Mouse (Mus musculus) lung, adult 2 months (tissue): ENCODE measurements at regions not wholly inside any gene's neighbourhood (a gene's known extent, or its start where the extent isn't known, plus 50 kb on each side); places are given as distances from the start of the nearest gene placed in this dataset.

ENCODE experiments used
- DNase-seq: peaks from one replicate; pipeline ENCODE4 v3.0.0; 2022
- H3K4me1 ChIP-seq: fragments of 200-500 bp; 2 replicates; pipeline ENCODE4 v1.6.1; 2011; ENCODE audit warnings: low read length; ENCODE audit not compliant: control insufficient read depth, insufficient read depth
- H3K4me3 ChIP-seq: fragments of 200-500 bp; replicated peaks from 2 replicates; pipeline ENCODE3; 2011; ENCODE audit warnings: low read depth, mild to moderate bottlenecking, control low read depth, low read length; ENCODE audit errors: extremely low read depth
- CTCF ChIP-seq: fragments of 200-500 bp; IDR thresholded peaks from 2 replicates; pipeline ENCODE4 v1.5.1; 2011; ENCODE audit warnings: mild to moderate bottlenecking, low read length, control low read depth; ENCODE audit not compliant: insufficient read depth
- POLR2A ChIP-seq: fragments of 200-500 bp; IDR thresholded peaks from 2 replicates; pipeline ENCODE4 v1.6.1; 2011; ENCODE audit warnings: low read depth, mild to moderate bottlenecking, control low read depth, low read length, borderline replicate concordance; ENCODE audit errors: extremely low read depth
- WGBS: fragments of 180-500 bp; shearing (Covaris S2); methylation state at CpG from one replicate; pipeline ENCODE4 v1.1.7; 2018; 5-methylcytosine and 5-hydroxymethylcytosine counted together

DNA sequence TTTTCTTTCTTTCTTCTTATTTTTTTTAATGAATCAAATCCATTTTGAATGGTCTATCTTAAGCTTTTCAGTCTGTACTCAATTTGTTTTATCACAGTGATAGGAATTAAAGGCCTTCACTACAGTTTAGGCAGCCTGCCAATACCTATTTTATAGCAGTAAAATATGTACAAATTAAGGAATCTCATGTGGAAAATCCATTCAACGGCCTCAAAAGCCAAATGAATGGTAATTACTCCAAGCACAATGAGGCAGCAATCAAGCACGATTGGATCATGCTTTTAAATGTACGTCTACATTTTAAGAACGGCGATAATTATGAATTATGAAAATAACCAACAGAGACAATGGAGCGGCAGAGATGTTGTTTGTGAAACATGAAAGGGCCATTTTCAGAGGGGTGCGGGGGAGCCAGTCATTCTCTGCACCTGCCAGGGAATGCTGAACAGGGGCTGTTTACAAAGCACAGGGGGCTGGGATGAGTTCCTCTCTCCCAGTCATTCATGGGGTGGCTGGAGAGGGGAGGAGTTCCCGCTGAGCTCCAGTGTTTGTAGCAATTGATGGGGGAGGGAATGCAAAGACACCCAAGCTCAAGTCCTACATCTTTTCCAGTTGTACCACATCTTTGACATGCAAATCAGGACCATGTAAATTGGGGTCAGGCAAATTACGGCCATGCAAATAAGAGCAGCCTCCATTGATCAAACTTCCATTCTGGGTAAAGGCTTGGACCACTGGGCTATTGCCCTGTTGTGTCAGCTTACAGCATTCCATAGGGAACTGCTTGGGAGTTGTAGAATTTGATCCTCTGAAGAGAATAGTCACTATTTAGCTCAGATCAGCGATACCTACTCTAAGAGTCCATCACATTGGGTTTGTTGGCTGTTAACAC lies 381.1 kb upstream of the Castor2 start:
- 63% methylated on average over 10 of the region's 10 CpGs for WGBS
- no peak for DNase-seq

DNA sequence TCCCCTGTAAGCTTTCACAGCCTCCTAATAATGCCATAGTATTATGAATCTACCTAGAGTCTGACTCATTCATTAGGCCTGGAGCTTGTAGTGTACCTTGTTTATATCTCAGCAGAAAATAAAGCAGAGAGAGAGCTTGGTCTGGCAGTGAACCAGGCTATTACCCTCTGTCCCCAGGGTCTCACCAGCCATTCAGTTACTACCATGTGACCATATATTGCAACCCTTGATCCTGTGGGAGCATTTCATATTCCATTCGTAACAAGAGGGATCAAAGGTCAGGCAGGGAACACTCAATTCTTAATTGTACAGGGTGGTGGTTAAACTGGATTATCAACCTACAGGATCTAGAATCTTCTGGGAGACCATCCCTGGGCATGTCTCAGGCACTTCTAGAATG lies 383.7 kb upstream of the Castor2 start:
- TF ChIP-seq POLR2A (no peak), CTCF (no peak)
- 90% methylated on average over 1 of the region's 1 CpGs for WGBS
- no peak for DNase-seq
- Histone ChIP-seq H3K4me3 (no peak overlapping the region), H3K4me1 (no peaks in the 10 kb centered on the region)

More for the DNA sequence above, 381.1 kb upstream of the Castor2 start:
- TF ChIP-seq CTCF (no peak), POLR2A (no peak)
- Histone ChIP-seq H3K4me1 (no peaks in the 10 kb centered on the region), H3K4me3 (no peak overlapping the region)

DNA sequence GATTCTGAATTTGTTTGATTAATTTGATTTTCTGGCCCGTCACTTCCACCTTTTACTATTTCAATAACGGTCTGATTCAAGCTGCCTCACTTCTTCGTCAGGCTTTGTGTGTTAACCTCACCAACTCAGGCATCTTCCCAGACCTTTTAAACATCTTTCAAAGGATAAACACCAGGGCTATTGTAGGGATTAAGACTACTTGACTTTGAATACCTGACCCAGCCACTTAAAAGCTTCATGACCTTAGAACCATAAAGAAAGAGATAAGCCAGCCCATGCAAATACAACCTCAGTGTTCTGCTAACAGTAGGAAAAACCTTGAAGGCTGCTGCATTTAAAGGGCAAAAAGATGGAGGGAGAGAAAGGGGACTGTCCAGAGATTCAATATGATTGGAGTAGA lies 386.9 kb upstream of the Castor2 start:
- no peak for TF ChIP-seq POLR2A
- no peak for TF ChIP-seq CTCF
- 61% methylated on average over 3 of the region's 3 CpGs for WGBS

DNA sequence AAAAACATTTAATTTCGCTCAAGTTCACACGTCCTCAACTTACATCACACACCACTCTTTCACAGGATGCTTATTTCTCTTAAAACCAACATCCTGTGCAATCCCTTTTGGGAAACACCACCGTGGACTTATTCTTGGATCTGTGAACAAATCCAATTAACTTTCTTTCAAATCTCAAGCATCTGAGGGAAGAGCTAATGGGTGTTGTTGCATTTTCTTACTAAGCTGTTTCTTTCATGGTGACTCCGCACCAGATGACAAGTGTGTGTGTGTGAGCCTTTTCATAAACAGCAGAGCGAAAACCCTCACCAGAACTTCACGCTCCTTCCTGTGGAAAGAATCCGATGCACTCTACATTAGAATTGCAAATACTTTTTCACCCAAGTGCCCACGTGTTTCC lies 390.6 kb upstream of the Castor2 start:
- WGBS, result 62% methylated on average over 8 of the region's 8 CpGs
- DNase-seq, result no peak
- Histone ChIP-seq H3K4me1 (no peaks in the 10 kb centered on the region), H3K4me3 (no peak overlapping the region)
- TF ChIP-seq CTCF (no peak), POLR2A (no peak)

More for the DNA sequence above, 386.9 kb upstream of the Castor2 start:
- DNase-seq, result no peak
- no peaks in the 10 kb centered on the region for H3K4me1 ChIP-seq
- no peak overlapping the region for H3K4me3 ChIP-seq

DNA sequence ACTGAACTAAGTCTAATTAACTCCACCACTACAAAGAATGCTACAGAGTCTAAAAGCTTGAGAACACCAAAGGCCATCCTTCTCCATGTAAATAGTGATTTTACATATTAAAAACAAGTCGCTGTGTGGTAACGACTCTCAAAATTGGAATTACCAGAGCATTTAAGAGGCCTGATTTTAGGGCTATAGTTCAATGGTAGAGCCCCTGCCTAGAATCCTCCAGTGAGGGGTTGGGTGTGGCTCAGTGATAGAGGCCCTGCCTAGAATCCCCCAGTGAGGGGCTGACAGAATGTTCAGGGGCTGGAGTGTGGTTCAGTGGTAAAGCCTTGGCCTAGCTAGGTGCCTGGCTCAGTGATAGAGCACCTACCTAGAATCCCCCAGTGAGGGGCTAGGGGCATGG lies 413.3 kb upstream of the Castor2 start:
- H3K4me3 ChIP-seq, result no peak overlapping the region
- WGBS, result 86% methylated on average over 2 of the region's 2 CpGs
- TF ChIP-seq CTCF, result no peak
- no peak for TF ChIP-seq POLR2A

DNA sequence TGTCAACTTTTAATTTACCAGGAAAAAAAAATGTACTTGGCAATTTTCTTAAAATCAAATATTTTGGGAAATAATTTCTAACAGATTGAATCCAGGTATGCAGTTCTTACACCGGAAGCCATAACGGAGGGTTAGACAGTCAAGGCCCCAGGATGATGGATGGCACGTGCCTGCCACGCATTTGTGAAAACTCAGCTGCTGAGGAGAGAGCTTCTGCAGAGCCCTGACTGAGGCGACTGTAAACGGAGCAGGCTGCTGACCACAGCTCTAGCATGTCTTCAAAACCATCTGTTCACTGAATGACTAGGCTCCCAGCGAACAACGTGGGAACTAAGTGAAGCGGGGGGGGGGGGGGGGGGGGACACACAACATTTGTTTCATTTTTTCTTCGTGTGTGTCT lies 416.5 kb upstream of the Castor2 start:
- H3K4me1 ChIP-seq, result no peaks in the 10 kb centered on the region
- H3K4me3 ChIP-seq, result no peak overlapping the region
- TF ChIP-seq CTCF, result no peak
- DNase-seq, result no peak
- 23% methylated on average over 10 of the region's 10 CpGs for WGBS

More for the DNA sequence above, 413.3 kb upstream of the Castor2 start:
- H3K4me1 ChIP-seq, result no peaks in the 10 kb centered on the region
- no peak for DNase-seq

DNA sequence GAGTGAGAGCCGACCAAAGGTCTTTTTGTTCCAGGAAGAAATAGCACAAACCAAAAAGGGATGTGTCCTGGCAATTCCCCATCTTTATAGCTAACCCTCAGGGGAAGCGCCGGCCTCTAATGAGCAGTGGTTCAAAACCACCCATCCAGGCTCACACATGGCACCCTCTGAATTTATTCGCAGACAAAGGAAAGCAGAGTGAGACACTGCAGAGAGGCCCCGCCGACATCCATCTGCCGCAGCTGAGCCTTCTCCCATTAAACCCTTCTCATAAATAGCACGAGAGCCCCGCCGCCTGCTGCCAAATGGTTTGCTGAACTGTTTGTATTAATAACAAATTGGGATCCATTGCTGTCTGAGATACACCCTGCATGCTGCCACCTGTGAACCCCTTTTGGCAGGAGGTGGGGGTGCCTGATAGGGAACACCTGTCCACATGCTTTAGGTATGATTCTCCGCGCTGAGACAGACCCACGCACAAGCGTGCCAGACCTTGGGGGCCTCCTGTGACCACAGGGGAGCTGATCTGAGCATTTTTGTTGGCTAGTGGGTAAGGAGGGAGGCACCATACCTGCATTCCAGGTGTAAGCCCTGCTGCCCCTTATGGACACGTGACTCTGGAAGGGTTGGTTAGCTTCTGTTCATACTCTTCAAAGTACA lies 422.6 kb upstream of the Castor2 start:
- 71% methylated on average over 15 of the region's 15 CpGs for WGBS
- no peak for TF ChIP-seq POLR2A
- no peak for TF ChIP-seq CTCF
- DNase-seq, result no peak
- no peaks in the 10 kb centered on the region for H3K4me1 ChIP-seq
- no peak overlapping the region for H3K4me3 ChIP-seq

DNA sequence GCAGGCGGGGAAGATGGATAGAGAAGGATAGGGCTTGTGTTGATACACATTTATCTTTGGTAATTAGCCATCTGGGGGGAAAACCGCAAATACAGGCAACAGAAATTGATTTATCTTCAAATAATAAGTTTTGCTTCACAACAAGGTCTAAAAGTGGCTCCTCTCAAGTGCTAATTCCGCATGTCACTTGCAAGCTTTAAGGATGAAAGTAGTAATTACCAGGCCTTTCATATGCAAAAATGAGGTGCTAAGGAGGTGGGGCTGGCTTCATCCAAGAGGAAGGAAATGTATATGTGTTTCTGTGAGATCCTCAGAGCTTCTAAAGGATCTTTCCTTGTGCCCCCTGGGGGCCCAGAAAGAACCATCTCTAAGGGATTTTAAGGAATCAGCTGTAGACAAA lies 423.9 kb upstream of the Castor2 start:
- no peak for TF ChIP-seq POLR2A
- 77% methylated on average over 3 of the region's 3 CpGs for WGBS
- Histone ChIP-seq H3K4me1 (no peaks in the 10 kb centered on the region), H3K4me3 (no peak overlapping the region)
- no peak for DNase-seq

DNA sequence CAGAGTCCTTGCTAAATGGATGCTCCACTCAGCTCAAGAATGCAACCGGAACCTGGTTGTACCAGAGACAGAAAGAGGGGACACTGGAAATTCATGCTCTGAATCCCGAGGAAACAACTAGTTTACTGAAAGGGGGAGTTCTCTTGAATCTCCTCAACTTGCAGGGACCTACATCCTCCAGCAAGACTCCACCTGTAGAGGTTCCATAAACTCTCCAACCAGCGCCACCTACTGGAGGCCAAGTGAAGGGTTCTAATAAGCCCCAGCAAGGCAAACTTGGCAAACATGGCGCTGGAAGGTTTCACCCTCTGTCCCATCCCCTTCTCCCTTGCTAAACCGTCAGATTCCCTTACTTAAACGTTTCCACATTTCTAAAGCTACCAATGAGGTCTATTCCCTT lies 433.0 kb upstream of the Castor2 start:
- Histone ChIP-seq H3K4me3 (no peak overlapping the region), H3K4me1 (no peaks in the 10 kb centered on the region)
- TF ChIP-seq POLR2A (no peak), CTCF (peak; percentile 57)
- DNase-seq, result peak; percentile 51
- 38% methylated on average over 6 of the region's 6 CpGs for WGBS
